Mouse (Mus musculus): ENCODE results near the gene Dip2b. TPM values are rescaled to one million over a fixed set of nuclear protein-coding genes. Genes with fewer than 3 reads are reported as not detected.

Dip2b gene
- polyA plus RNA-seq, 1 experiment from 2014 or later, result 11.3 TPM

DNA sequence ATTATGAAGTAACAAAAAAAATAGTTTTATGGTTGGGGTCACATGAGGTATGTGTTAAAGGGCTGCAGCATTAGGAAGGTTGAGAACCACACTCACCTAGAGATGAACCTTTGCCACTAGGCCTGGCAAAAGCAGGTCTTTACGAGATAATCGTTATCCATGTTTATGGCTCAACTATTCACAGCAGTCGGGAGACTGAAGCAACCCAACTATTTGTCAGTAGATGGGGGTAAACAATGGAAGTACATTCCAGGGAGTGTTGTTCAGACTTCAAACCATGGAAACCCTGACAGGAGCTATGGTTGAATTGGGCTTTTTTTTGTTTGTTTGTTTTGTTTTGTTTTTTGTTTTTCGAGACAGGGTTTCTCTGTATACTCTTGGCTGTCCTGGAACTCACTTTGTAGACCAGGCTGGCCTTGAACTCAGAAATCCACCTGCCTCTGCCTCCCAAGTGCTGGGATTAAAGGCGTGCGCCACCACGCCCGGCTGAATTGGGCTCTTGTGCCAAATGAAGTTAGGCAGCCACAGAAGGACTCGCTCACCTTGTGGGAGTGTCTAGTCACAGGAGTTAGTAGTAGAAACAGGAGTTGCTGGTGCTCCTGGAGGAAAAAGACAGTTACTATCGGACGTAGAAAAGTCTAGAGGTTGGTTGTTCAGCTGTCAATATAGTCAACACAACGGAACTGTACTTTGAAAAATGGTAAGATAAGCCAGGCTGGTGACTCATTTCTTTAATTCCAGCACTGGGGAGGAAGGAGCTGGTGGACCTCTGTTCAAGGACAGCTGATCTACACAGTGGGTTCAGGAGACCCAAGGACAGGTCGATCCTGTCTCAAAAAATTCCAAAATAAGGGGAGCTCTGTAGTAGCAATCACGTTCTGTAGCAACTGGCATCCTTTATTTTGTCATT is 193.4 kb downstream of the Dip2b start:
- no peak overlapping the region for H3K27ac ChIP-seq
- no peaks in the 10 kb centered on the region for H3K9me3 ChIP-seq
- H3K4me2 ChIP-seq, result no peak overlapping the region
- WGBS, result 85% methylated on average over 14 of the region's 14 CpGs
- H3K4me1 ChIP-seq, result peaks cover 8% of the 10 kb centered on the region; the same call in 1 of the 2 replicates
- no peak overlapping the region for H3K4me3 ChIP-seq
- ATAC-seq (ENCODE audit: insufficient number of reproducible peaks, low FRiP score, low TSS enrichment, low read depth), result no peak
- no peaks in the 10 kb centered on the region for H3K27me3 ChIP-seq
- no peak overlapping the region for H3K9ac ChIP-seq
- peaks cover 38% of the 10 kb centered on the region for H3K36me3 ChIP-seq

DNA sequence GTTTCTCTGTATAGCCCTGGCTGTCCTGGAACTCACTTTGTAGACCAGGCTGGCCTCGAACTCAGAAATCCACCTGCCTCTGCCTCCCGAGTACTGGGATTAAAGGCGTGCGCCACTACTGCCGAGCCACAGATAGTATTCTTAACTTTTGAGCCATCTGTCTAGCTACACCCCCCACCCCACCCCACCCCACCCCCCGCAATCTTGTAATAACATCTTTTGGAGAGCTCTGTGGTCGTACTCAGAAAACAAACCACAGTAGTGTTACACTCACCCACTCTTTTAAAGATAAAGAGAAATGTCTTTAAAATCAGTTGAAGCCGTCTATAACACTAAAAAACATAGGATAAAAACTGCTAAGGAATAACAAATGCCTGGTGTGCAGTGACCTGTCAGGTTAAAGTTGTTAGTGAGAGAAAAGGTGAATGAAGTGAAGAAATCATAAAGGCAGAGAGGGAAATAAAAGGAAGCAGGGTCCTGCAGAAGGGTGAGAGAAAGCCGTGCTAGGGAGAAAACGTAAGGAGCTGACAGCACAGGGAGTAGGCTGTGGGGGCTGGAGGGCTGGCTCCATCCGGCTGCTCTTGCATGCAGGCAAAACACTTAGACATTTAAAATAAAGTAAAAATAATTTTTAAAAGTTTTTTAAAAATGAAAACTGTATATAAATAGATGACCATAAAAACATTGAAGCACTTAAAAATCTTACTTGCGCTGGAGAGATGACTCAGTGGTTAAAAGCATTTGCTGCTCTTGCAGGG is 196.9 kb downstream of the Dip2b start:
- H3K4me2 ChIP-seq, result no peak overlapping the region
- H3K4me1 ChIP-seq, result no peaks in the 10 kb centered on the region
- ATAC-seq (ENCODE audit: insufficient number of reproducible peaks, low FRiP score, low TSS enrichment, low read depth), result no peak
- no peak overlapping the region for H3K27ac ChIP-seq
- no peaks in the 10 kb centered on the region for H3K27me3 ChIP-seq
- H3K36me3 ChIP-seq, result peaks cover 66% of the 10 kb centered on the region
- no peaks in the 10 kb centered on the region for H3K9me3 ChIP-seq
- H3K9ac ChIP-seq, result no peak overlapping the region
- H3K4me3 ChIP-seq, result no peak overlapping the region
- 88% methylated on average over 12 of the region's 12 CpGs for WGBS

DNA sequence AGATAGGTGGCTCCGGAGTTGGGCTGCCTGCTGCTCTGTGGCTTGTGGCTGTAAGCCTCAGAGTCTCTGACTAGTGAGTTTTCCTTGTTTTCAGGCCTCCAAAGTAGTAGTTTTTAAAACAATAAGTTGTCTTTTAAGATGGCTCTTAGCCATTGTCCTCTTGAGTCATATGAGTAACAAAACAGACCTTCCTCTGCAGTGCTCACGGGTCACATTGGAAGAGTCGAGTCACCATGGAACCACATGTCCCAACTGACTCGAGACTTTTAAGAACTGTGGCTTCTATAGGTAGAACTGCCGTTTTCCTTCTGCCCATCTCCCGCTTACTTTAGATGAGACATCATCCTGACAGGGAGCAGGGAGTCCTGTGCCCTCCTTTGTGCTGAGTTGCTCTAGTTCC is 198.5 kb downstream of the Dip2b start:
- Histone ChIP-seq H3K4me3 (no peak overlapping the region), H3K27ac (no peak overlapping the region), H3K4me2 (no peak overlapping the region), H3K27me3 (no peaks in the 10 kb centered on the region), H3K36me3 (peaks cover 81% of the 10 kb centered on the region), H3K9ac (no peak overlapping the region), H3K9me3 (no peaks in the 10 kb centered on the region), H3K4me1 (no peaks in the 10 kb centered on the region)
- no peak for ATAC-seq (ENCODE audit: insufficient number of reproducible peaks, low FRiP score, low TSS enrichment, low read depth)
- whole genome bisulfite sequencing, result 85% methylated on average over 6 of the region's 6 CpGs

DNA sequence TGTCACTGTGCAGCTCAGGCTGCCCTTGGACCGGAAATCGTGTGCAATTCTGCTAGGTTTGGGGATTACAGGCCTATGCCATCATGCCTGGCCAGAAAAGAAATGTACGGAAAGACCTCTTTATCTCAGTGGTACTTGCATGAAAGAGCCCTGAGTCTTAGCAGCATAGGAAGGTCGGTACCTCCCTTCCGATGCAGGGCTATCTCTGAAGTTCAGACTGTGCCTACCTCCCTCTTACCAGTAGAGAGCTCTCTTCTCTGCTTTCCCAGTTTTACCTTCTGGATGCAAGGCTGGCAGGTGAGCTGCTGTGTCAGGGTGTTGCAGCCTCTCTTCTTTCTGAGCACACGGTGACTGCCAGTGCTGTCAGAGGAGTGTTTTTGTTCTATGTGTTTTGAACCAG is 203.3 kb downstream of the Dip2b start:
- 91% methylated on average over 6 of the region's 6 CpGs for WGBS
- Histone ChIP-seq H3K4me2 (no peak overlapping the region), H3K9ac (no peak overlapping the region), H3K27ac (no peak overlapping the region), H3K4me1 (no peaks in the 10 kb centered on the region), H3K27me3 (no peaks in the 10 kb centered on the region), H3K9me3 (no peaks in the 10 kb centered on the region), H3K4me3 (no peak overlapping the region), H3K36me3 (peaks cover 86% of the 10 kb centered on the region)
- no peak for ATAC-seq (ENCODE audit: insufficient number of reproducible peaks, low FRiP score, low TSS enrichment, low read depth)

DNA sequence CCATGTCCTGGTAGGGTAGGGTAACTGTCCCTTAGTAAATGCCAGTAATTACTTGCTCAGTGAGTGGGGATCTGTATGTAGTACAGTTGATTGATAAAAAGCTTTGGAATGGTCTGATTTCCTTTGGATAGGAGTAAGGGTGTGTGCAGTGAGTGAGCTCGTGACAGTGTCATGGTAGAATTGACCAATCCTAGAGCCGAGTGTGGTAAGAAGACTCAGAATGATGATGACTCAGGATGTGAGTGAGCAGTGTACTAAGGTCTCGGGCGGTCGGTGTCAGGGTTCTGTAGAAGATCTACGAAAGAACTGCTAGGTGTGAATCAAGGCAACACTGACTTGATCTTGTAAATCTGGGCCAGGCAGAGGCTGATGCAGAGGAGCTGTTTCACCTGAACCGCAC is 207.5 kb downstream of the Dip2b start:
- Histone ChIP-seq H3K36me3 (peaks cover 89% of the 10 kb centered on the region), H3K27ac (no peak overlapping the region), H3K9me3 (no peaks in the 10 kb centered on the region), H3K4me1 (no peaks in the 10 kb centered on the region), H3K9ac (no peak overlapping the region), H3K4me2 (no peak overlapping the region), H3K27me3 (no peaks in the 10 kb centered on the region), H3K4me3 (no peak overlapping the region)
- WGBS, result 94% methylated on average over 7 of the region's 7 CpGs
- ATAC-seq (ENCODE audit: insufficient number of reproducible peaks, low FRiP score, low TSS enrichment, low read depth), result no peak

DNA sequence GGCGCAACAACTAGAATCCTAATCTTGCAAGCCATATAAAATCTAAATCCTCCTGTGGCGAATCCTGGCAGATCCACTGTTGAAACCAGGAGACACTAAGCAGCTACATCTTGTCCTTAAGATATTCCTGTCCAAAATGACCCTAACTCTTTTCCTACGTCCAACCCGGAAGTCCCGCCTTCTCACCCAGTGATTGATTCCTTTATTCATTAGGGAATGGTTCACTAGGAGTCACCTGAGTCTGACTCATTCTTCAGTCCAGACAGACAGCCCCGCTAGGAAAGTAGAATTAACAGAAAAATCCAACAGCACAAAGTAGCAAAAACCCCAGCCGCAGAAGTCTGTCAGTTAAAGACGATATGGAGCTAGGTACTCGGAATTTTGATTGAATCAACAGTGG is 208.8 kb downstream of the Dip2b start:
- no peaks in the 10 kb centered on the region for H3K9me3 ChIP-seq
- peaks cover 92% of the 10 kb centered on the region for H3K36me3 ChIP-seq
- WGBS, result 93% methylated on average over 9 of the region's 9 CpGs
- ATAC-seq (ENCODE audit: insufficient number of reproducible peaks, low FRiP score, low TSS enrichment, low read depth), result no peak
- no peak overlapping the region for H3K27ac ChIP-seq
- H3K4me1 ChIP-seq, result no peaks in the 10 kb centered on the region
- H3K27me3 ChIP-seq, result no peaks in the 10 kb centered on the region
- H3K4me3 ChIP-seq, result no peak overlapping the region
- H3K9ac ChIP-seq, result no peak overlapping the region
- H3K4me2 ChIP-seq, result no peak overlapping the region

DNA sequence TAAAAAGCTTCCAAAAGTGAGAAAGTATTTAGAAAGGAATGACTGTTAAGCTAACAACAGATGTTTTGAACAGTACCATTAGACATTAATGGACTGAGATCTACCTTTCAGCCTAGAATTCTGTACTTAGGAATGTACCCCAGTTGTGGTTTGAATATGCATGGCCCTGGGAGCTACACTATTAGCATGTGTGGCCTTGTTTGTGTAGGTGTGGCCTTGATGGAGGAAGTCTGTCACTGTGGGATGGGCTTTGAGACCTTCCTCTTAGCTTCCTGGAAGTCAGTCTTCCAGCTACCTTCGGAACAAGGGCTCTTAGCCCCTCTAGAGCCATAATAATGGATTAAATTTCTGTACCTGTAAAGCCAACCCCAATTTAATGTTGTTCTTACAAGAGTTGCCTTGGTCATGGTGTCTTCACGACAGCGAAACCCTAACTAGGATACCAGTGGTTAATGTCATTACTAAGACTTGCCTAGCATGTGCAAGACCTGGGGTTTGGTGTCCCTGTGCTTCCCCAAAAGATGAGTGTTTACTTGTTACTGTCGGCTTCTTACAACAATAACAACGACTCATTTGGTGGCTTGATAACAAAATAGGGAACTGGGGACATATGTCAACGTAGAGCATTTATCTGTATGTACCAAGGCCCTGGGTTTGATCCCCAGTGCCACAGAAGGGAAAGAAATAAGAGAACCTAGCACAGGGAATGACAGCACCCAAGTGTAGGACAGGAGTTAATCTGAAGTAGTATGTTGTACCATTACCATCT is 210.4 kb downstream of the Dip2b start:
- 92% methylated on average over 6 of the region's 6 CpGs for WGBS
- Histone ChIP-seq H3K4me1 (no peaks in the 10 kb centered on the region), H3K27ac (no peak overlapping the region), H3K36me3 (peaks cover 91% of the 10 kb centered on the region), H3K9me3 (no peaks in the 10 kb centered on the region), H3K4me2 (no peak overlapping the region), H3K9ac (no peak overlapping the region), H3K4me3 (no peak overlapping the region), H3K27me3 (no peaks in the 10 kb centered on the region)
- no peak for ATAC-seq (ENCODE audit: insufficient number of reproducible peaks, low FRiP score, low TSS enrichment, low read depth)

DNA sequence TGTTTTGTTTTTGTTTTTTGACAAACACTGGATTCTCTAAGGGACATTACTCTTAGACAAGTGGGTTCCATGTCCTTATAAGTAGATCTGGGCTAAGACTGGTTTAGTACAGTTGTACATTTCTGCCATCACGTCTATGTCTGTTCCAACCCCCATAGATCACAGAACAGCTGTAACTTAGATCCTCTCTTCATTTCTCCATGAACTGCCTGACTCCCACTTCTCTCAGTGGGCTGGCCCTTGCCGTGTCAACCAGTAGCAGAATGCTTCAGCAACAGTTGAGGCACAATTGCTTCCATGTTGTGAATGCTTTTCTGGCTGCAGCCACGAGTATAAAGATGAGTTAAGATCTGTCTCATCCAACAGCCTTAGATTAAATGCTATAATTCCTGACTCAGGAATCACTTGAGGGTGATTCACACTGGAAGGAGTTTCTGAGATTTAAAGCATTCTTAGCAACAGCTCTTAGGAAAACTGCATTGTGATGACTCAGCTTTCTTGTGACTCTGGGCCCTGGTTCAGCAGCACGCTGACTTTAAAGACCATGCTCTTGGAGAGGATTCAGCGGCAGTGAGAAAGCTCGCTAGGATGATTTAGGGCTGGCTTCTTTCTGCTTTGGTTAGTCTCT is 212.8 kb downstream of the Dip2b start:
- H3K4me3 ChIP-seq, result no peak overlapping the region
- ATAC-seq (ENCODE audit: insufficient number of reproducible peaks, low FRiP score, low TSS enrichment, low read depth), result no peak
- no peaks in the 10 kb centered on the region for H3K9me3 ChIP-seq
- no peaks in the 10 kb centered on the region for H3K4me1 ChIP-seq
- no peaks in the 10 kb centered on the region for H3K27me3 ChIP-seq
- no peak overlapping the region for H3K9ac ChIP-seq
- no peak overlapping the region for H3K27ac ChIP-seq
- H3K36me3 ChIP-seq, result peaks cover 93% of the 10 kb centered on the region
- no peak overlapping the region for H3K4me2 ChIP-seq
- WGBS, result 84% methylated on average over 6 of the region's 6 CpGs

DNA sequence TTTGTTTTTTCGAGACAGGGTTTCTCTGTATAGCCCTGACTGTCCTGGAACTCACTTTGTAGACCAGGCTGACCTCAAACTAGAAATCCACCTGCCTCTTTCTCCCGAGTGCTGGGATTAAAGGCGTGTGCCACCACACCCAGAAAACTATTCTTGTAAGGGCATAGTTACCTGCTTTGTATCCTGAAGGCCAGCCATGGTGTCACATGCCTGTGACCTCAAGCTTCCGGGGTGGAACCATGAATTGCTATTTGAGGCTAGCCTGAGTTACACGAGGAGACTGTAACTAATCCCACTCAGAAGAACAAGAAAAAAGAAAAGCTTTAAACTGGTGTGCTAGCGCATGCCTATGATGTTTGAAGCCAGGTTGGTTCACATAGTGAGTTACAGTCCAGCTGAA is 217.9 kb downstream of the Dip2b start:
- 88% methylated on average over 6 of the region's 6 CpGs for WGBS
- Histone ChIP-seq H3K4me1 (no peaks in the 10 kb centered on the region), H3K4me3 (no peak overlapping the region), H3K4me2 (no peak overlapping the region), H3K9ac (no peak overlapping the region), H3K27ac (no peak overlapping the region), H3K9me3 (no peaks in the 10 kb centered on the region), H3K27me3 (no peaks in the 10 kb centered on the region), H3K36me3 (peaks cover 80% of the 10 kb centered on the region)
- no peak for ATAC-seq (ENCODE audit: insufficient number of reproducible peaks, low FRiP score, low TSS enrichment, low read depth)

DNA sequence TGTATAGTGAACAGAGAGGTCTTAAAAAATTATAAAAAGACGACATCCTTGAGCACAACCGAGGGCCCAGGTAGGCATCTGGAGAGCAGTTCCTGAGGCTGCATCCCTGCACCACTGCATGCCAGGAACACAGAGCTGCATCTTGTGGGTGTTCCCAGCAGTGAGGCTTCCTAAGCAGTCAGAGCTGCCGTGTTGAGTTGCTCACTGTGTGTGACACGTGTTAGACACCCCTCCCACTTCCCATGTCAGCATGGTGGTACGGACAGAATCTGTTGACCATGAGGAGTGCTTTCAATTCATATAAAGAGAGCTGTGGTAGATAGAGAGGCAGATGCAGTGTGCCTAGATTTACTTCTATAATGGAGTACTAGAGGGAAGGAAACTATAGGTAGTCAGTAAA is 218.8 kb downstream of the Dip2b start:
- Histone ChIP-seq H3K4me2 (no peak overlapping the region), H3K9ac (no peak overlapping the region), H3K27me3 (no peaks in the 10 kb centered on the region), H3K9me3 (no peaks in the 10 kb centered on the region), H3K36me3 (peaks cover 75% of the 10 kb centered on the region), H3K27ac (no peak overlapping the region), H3K4me1 (no peaks in the 10 kb centered on the region), H3K4me3 (no peak overlapping the region)
- ATAC-seq (ENCODE audit: insufficient number of reproducible peaks, low FRiP score, low TSS enrichment, low read depth), result no peak
- 86% methylated on average over 5 of the region's 5 CpGs for WGBS

DNA sequence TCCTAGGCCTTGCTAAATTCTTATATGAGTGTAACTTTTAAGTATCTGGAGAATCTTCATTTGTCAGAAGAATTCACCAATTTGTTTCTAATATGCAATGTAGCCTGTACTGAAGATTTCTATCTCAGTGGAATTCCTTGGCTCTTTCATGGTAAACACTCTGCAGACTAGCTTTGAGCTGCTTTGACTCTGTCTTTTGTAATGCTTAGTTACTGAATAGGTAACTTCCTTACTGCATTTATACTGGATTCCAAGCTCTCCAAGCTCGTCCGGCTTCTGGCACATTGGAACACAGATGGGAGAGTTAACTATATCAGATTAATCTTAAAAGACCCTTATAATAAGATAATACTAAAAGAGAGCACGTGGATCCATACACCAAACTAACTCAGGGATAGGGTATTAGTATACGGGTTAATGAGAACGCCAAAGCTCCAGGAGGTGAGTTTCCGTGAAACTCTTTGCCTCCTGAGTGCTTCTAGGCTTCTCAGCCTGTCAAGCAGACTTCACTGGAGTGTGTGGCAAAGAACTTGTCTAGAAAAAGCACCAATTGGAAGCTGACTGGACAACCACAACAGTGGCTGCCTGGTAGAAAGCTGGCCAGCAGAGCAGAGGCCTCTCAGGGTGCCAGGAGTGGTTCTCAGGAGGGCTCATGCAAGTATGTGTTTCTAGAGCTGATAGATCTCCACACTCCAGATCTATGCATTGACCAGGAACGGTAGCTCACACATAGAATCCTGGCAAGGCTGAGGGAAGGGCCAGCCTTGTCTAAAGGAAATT is 220.4 kb downstream of the Dip2b start:
- Histone ChIP-seq H3K4me3 (no peak overlapping the region), H3K27ac (no peak overlapping the region), H3K9ac (no peak overlapping the region), H3K9me3 (no peaks in the 10 kb centered on the region), H3K27me3 (no peaks in the 10 kb centered on the region), H3K4me2 (no peak overlapping the region), H3K36me3 (peaks cover 64% of the 10 kb centered on the region), H3K4me1 (no peaks in the 10 kb centered on the region)
- ATAC-seq (ENCODE audit: insufficient number of reproducible peaks, low FRiP score, low TSS enrichment, low read depth), result no peak
- 94% methylated on average over 7 of the region's 7 CpGs for WGBS

Data from limb, embryonic 15.5 days (tissue).